Mouse (Mus musculus): ENCODE measurements around the gene Fam89b. TPM values are rescaled to one million over a fixed set of nuclear protein-coding genes. Genes with fewer than 3 reads are reported as not detected.

The Fam89b gene
- polyA plus RNA-seq, 1 experiment = 176 TPM

DNA sequence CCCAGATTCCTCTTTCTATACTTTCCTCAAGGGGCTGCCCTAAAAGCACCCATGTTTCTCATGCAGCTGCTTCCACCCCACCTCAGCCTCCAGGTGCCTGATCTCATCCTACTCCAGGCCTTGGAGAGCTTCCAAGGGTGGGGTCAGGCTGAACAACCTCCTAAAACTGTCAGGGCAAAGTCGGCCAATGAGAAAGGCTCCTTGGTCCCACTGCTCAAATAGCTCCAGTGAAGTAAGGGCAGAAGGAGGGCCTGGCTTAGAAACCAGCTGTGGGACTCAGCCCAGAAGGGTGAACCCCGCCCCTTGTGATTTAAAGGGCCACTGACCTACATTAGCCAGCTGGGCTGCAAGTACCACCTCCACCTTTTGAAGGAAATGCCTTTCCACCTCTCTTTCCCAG lies 15.7 kb downstream of the Fam89b start:
- H3K4me1 ChIP-seq (ENCODE audit: control insufficient read depth, insufficient read depth, low read length) = peaks cover 33% of the 10 kb centered on the region
- TF ChIP-seq CTCF (IDR thresholded peaks at IDR 0.05; ENCODE audit: low read depth, low read length) = no peak
- TF ChIP-seq POLR2A (IDR thresholded peaks at IDR 0.05; ENCODE audit: borderline replicate concordance, low read depth, low read length) = no peak
- H3K4me3 ChIP-seq (ENCODE audit: insufficient read depth, low read length) = peak overlapping the region; percentile 26
- H3K27ac ChIP-seq (ENCODE audit: insufficient read depth, low read depth, low read length) = peak overlapping the region; percentile 65

DNA sequence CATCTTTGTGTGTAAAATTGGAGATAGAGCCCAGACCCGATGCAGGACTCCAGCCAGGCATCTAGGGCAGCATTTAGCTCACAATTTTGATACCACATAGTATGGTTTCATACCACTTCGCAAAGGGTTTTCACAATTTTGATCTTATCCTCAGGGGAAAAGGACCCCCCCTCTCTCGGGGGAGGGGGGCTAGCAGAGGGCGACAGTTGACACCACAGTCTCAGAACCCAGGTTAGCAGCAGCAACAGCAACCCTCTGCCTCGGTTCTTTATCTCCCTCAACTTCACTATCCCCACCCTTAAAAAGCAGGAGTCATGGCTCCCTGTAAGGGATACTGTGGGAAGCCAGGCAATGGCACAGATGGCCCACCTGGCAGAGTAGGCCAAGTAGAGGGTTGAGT lies 16.2 kb downstream of the Fam89b start:
- H3K4me3 ChIP-seq (ENCODE audit: insufficient read depth, low read length) = peak overlapping the region; percentile 26
- peak overlapping the region; percentile 65 for H3K27ac ChIP-seq (ENCODE audit: insufficient read depth, low read depth, low read length)
- H3K4me1 ChIP-seq (ENCODE audit: control insufficient read depth, insufficient read depth, low read length) = peaks cover 33% of the 10 kb centered on the region
- TF ChIP-seq POLR2A (IDR thresholded peaks at IDR 0.05; ENCODE audit: borderline replicate concordance, low read depth, low read length) (no peak), CTCF (IDR thresholded peaks at IDR 0.05; ENCODE audit: low read depth, low read length) (no peak)

- H3K4me3 ChIP-seq (ENCODE audit: insufficient read depth, low read length) = no peak overlapping the region
- H3K4me1 ChIP-seq (ENCODE audit: control insufficient read depth, insufficient read depth, low read length) = peaks cover 33% of the 10 kb centered on the region
- no peak for TF ChIP-seq POLR2A (IDR thresholded peaks at IDR 0.05; ENCODE audit: borderline replicate concordance, low read depth, low read length)
- TF ChIP-seq CTCF (IDR thresholded peaks at IDR 0.05; ENCODE audit: low read depth, low read length) = no peak
- H3K27ac ChIP-seq (ENCODE audit: insufficient read depth, low read depth, low read length) = peak overlapping the region; percentile 80
Observed at GRCm38 (mm10) chr19:5711907-5712460, 17.5 kb downstream of the Fam89b start.

DNA sequence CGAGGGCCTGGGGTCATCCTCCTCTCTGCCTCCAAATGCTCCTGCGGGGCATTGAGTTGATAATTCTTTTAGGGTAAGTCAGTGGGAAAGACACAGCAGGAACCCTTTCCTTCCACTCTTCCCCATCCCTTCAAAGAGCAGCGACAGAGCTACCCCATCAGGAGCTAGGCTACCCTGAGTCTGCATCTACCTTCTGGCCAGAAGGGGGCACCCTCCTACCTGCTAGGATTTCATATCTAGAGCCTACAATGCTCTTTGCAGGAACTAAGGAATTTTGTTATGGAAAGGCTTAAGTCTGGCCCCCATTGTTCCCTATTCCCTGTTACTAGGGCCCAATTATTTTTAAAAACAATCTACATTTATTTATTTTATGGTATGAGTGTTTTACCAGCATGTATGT lies 18.2 kb downstream of the Fam89b start:
- Histone ChIP-seq H3K4me1 (ENCODE audit: control insufficient read depth, insufficient read depth, low read length) (peaks cover 33% of the 10 kb centered on the region), H3K4me3 (ENCODE audit: insufficient read depth, low read length) (no peak overlapping the region), H3K27ac (ENCODE audit: insufficient read depth, low read depth, low read length) (peak overlapping the region; percentile 80)
- peak; percentile 26; the same call in 1 of the 2 replicates for TF ChIP-seq CTCF (IDR thresholded peaks at IDR 0.05; ENCODE audit: low read depth, low read length)
- no peak for TF ChIP-seq POLR2A (IDR thresholded peaks at IDR 0.05; ENCODE audit: borderline replicate concordance, low read depth, low read length)

- no peak overlapping the region for H3K4me3 ChIP-seq (ENCODE audit: insufficient read depth, low read length)
- peaks cover 39% of the 10 kb centered on the region for H3K4me1 ChIP-seq (ENCODE audit: control insufficient read depth, insufficient read depth, low read length)
- no peak overlapping the region for H3K27ac ChIP-seq (ENCODE audit: insufficient read depth, low read depth, low read length)
- TF ChIP-seq POLR2A (IDR thresholded peaks at IDR 0.05; ENCODE audit: borderline replicate concordance, low read depth, low read length) (no peak), CTCF (IDR thresholded peaks at IDR 0.05; ENCODE audit: low read depth, low read length) (no peak)
Observed at GRCm38 (mm10) chr19:5710581-5710980, 18.9 kb downstream of the Fam89b start.

GRCm38 (mm10) chr19:5710068-5710467 lies 19.4 kb downstream of the Fam89b start:
- no peak overlapping the region for H3K27ac ChIP-seq (ENCODE audit: insufficient read depth, low read depth, low read length)
- TF ChIP-seq POLR2A (IDR thresholded peaks at IDR 0.05; ENCODE audit: borderline replicate concordance, low read depth, low read length) = no peak
- no peak for TF ChIP-seq CTCF (IDR thresholded peaks at IDR 0.05; ENCODE audit: low read depth, low read length)
- H3K4me1 ChIP-seq (ENCODE audit: control insufficient read depth, insufficient read depth, low read length) = peaks cover 43% of the 10 kb centered on the region
- no peak overlapping the region for H3K4me3 ChIP-seq (ENCODE audit: insufficient read depth, low read length)

DNA sequence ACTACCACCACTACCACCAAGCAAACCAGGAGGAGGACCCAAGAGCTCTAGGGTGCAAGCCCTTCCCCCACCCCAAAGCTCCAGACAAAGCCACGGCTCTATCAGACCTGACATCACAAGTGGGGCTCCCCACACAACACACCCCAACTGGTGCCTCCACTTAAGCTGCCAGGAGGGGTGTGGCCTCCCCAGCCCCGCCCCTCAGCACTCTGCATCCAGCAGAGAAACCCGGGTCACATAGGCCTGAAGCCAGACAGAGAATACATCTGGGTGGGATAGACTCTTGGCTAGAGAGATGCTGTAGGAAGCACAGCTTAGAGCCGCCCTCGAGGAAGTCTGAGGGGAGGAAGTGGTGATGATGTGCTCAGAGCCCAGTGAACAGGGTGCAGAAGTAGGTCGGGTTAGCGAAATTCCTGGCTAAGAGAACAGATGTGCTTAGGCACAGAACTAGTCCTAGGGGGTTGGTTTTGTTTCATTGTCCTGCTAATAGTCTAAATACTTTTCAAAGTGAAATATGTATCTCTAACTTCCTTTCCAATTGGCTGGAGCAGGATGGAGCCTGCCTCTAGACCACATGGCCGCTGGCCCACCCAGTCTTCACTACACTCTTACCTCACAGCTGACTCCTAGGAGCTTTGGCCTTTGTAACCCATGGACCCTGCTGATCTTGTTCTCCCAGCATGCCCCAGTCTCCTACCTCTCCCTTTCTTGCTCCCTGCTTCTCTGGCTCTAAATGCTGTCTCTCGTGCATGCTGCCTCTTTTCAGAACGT lies 24.5 kb downstream of the Fam89b start:
- TF ChIP-seq CTCF (IDR thresholded peaks at IDR 0.05; ENCODE audit: low read depth, low read length) (no peak), POLR2A (IDR thresholded peaks at IDR 0.05; ENCODE audit: borderline replicate concordance, low read depth, low read length) (no peak)
- H3K4me1 ChIP-seq (ENCODE audit: control insufficient read depth, insufficient read depth, low read length) = peaks cover 12% of the 10 kb centered on the region
- no peak overlapping the region for H3K4me3 ChIP-seq (ENCODE audit: insufficient read depth, low read length)
- H3K27ac ChIP-seq (ENCODE audit: insufficient read depth, low read depth, low read length) = peak overlapping the region; percentile 7; the same call in 1 of the 2 replicates

DNA sequence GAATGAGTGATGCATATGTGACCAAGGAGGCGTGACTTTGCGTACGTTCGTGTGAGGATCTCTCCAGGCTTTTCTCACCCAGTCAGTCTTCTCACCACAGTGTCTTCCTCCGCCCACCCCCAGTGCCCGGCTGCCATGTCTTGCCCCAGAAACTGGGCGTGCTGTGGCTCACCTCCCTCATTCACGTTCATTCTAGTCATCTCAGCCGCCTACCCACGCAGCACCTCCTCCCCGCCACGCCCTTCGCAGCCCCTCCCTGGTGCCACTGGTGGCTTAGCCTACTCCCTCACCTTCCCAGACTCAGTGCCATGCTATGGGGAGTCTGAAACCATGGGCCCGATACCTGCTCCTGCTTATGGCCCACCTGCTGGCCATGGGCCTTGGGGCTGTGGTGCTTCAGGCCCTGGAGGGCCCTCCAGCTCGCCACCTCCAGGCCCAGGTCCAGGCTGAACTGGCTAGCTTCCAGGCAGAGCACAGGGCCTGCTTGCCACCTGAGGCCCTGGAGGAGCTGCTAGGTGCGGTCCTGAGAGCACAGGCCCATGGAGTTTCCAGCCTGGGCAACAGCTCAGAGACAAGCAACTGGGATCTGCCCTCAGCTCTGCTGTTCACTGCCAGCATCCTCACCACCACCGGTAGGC lies 25.2 kb downstream of the Fam89b start, which contains the start of gene Kcnk7:
Gene Kcnk7 (plus strand): TSS at position 205 of the 638 bp plus-strand sequence.
- TF ChIP-seq CTCF (IDR thresholded peaks at IDR 0.05; ENCODE audit: low read depth, low read length) = no peak
- no peak for TF ChIP-seq POLR2A (IDR thresholded peaks at IDR 0.05; ENCODE audit: borderline replicate concordance, low read depth, low read length)
- Histone ChIP-seq H3K4me1 (ENCODE audit: control insufficient read depth, insufficient read depth, low read length) (peaks cover 12% of the 10 kb centered on the region), H3K4me3 (ENCODE audit: insufficient read depth, low read length) (no peak within 1 kb of the TSS), H3K27ac (ENCODE audit: insufficient read depth, low read depth, low read length) (peak within 1 kb of the TSS; percentile 7; the same call in 1 of the 2 replicates)

- Histone ChIP-seq H3K4me3 (ENCODE audit: insufficient read depth, low read length) (no peak overlapping the region), H3K27ac (ENCODE audit: insufficient read depth, low read depth, low read length) (no peak overlapping the region), H3K4me1 (ENCODE audit: control insufficient read depth, insufficient read depth, low read length) (peaks cover 10% of the 10 kb centered on the region)
- TF ChIP-seq CTCF (IDR thresholded peaks at IDR 0.05; ENCODE audit: low read depth, low read length) = no peak
- TF ChIP-seq POLR2A (IDR thresholded peaks at IDR 0.05; ENCODE audit: borderline replicate concordance, low read depth, low read length) = no peak
Observed at GRCm38 (mm10) chr19:5695849-5696462, 33.5 kb downstream of the Fam89b start.

Data from bone marrow macrophage, adult 2 months (primary cell).